Mouse (Mus musculus) heart, embryonic 14.5 days (tissue): ENCODE measurements around the gene Mfsd4a. TPM values are rescaled to one million over a fixed set of nuclear protein-coding genes. Genes with fewer than 3 reads are reported as not detected.

ENCODE experiments used
- ATAC-seq: fragments of 200-750 bp; cut with Nextera tagmentation; 2 replicates; pipeline ENCODE4 v1.8.0; 2017; ENCODE audit warnings: low read depth, moderate TSS enrichment; ENCODE audit not compliant: insufficient number of reproducible peaks, insufficient read depth, low FRiP score
- H3K27ac ChIP-seq, 2 experiments: fragments of 200-500 bp in 1 of 2; fragments of 300-500 bp in 1 of 2; sonication (generic) in 1 of 2; replicated peaks in 1 of 2; 2 replicates each; pipeline ENCODE4 v1.5.1; 2012 to 2014; ENCODE audit warnings: low read depth in 2 of 2, low read length in 2 of 2, control low read depth in 1 of 2, mild to moderate bottlenecking in 1 of 2, mixed read lengths in 1 of 2; ENCODE audit not compliant: control insufficient read depth in 1 of 2, insufficient read depth in 1 of 2
- H3K27me3 ChIP-seq: fragments of 300-500 bp; sonication (generic); 2 replicates; pipeline ENCODE4 v1.6.1; 2014; ENCODE audit warnings: mild to moderate bottlenecking, low read length, control low read depth; ENCODE audit not compliant: control insufficient read depth, insufficient read depth
- H3K36me3 ChIP-seq: fragments of 300-500 bp; sonication (generic); 2 replicates; pipeline ENCODE4 v1.6.1; 2014; ENCODE audit warnings: mild to moderate bottlenecking, control low read depth, low read length, mixed read lengths; ENCODE audit not compliant: control insufficient read depth, insufficient read depth
- H3K4me1 ChIP-seq, 2 experiments: fragments of 200-500 bp in 1 of 2; fragments of 300-500 bp in 1 of 2; sonication (generic) in 1 of 2; 2 replicates each; pipeline ENCODE4 v1.6.1; 2012 to 2014; ENCODE audit warnings: low read length in 2 of 2, control low read depth in 1 of 2, mixed read lengths in 1 of 2; ENCODE audit not compliant: control insufficient read depth in 2 of 2, insufficient read depth in 2 of 2
- H3K4me2 ChIP-seq: fragments of 300-500 bp; sonication (generic); 2 replicates; pipeline ENCODE4 v1.6.1; 2014; ENCODE audit warnings: mild to moderate bottlenecking, low read length
- H3K4me3 ChIP-seq, 2 experiments: fragments of 200-500 bp in 1 of 2; fragments of 300-500 bp in 1 of 2; sonication (generic) in 1 of 2; 2 replicates each; pipeline ENCODE4 v1.5.1; 2012 to 2014; ENCODE audit warnings: low read length in 2 of 2, mild to moderate bottlenecking in 2 of 2, control low read depth in 1 of 2, low read depth in 1 of 2, moderate library complexity in 1 of 2; ENCODE audit not compliant: control insufficient read depth in 1 of 2, insufficient read depth in 1 of 2
- H3K9ac ChIP-seq: fragments of 300-500 bp; sonication (generic); 2 replicates; pipeline ENCODE4 v1.6.1; 2014; ENCODE audit warnings: mild to moderate bottlenecking, low read length
- H3K9me3 ChIP-seq: fragments of 300-500 bp; sonication (generic); 2 replicates; pipeline ENCODE4 v1.6.1; 2016; ENCODE audit warnings: low read length, control low read depth; ENCODE audit not compliant: control insufficient read depth
- WGBS: fragments of 180-500 bp; shearing (Covaris S2); extraction: QIAGEN DNeasy Blood & Tissue Kit; methylation state at CpG from one replicate; pipeline ENCODE4 v1.1.7; 2014; 5-methylcytosine and 5-hydroxymethylcytosine counted together
- polyA plus RNA-seq: library from polyadenylated mRNA; unstranded; fragments of >200 nt; fragmentation: Nextera tagmentation; extraction: Ambion mirVana; gene quantifications from 2 replicates; pipeline ENCODE4 v1.2.1, GENCODE M21; 2014

The Mfsd4a gene
- polyA plus RNA-seq, 1 experiment from 2014 or later: 12.6 TPM

DNA sequence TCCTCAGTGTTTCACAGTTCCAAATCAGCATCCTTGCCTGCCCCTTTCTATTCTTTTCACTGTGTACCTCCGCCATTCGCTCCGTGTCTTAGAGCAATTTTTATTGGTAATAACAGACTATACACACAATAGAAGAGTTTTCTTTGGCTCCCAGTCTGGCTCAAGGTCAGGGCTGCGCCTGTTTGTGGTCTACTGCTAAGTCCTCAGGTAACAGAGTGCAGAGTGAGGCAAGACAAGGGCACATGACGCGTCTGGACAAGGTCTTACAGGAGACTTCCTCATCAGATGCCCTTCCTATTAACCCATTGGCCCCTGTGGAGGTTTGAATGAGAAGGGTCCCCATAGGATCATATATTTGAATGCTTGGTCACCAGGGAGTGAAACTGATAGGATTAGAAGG, 21.9 kb upstream of the Mfsd4a start:
- H3K4me1 ChIP-seq: no peaks in the 10 kb centered on the region
- H3K9me3 ChIP-seq: no peaks in the 10 kb centered on the region

DNA sequence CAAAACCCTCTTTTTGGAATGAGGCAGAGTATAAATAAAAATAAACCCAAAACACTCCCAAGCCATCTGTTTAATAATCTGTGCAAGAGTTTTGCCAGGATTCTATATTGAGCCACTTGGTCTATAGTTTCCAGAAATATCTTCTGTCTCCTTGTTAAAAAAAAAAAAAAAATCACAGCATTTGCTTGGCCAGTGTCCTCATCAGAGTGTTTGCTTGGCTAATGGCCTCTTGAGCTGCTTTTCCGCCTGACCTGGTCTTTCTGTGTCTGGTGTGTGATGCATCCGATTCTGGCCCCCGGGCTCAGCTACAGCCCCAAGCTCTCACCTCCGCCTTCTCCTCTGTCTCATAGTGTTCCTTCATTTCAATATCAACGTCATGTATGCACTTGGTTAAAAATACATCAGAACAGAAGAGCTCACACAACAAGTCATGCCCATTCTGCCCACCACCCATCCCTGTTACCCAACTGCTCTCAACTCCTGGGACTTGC, 20.4 kb upstream of the Mfsd4a start:
- Histone ChIP-seq H3K27me3 (no peaks in the 10 kb centered on the region), H3K9me3 (no peaks in the 10 kb centered on the region), H3K4me1 (no peaks in the 10 kb centered on the region), H3K27ac (no peak overlapping the region), H3K4me2 (no peak overlapping the region), H3K9ac (no peak overlapping the region), H3K36me3 (no peaks in the 10 kb centered on the region), H3K4me3 (no peak overlapping the region)
- WGBS: 69% methylated on average over 5 of the region's 5 CpGs
- no peak for ATAC-seq

More for the DNA sequence above, 21.9 kb upstream of the Mfsd4a start:
- Histone ChIP-seq H3K36me3 (no peaks in the 10 kb centered on the region), H3K4me2 (no peak overlapping the region), H3K27me3 (no peaks in the 10 kb centered on the region), H3K27ac (no peak overlapping the region), H3K9ac (no peak overlapping the region), H3K4me3 (no peak overlapping the region)
- 81% methylated on average over 6 of the region's 6 CpGs for WGBS
- no peak for ATAC-seq

DNA sequence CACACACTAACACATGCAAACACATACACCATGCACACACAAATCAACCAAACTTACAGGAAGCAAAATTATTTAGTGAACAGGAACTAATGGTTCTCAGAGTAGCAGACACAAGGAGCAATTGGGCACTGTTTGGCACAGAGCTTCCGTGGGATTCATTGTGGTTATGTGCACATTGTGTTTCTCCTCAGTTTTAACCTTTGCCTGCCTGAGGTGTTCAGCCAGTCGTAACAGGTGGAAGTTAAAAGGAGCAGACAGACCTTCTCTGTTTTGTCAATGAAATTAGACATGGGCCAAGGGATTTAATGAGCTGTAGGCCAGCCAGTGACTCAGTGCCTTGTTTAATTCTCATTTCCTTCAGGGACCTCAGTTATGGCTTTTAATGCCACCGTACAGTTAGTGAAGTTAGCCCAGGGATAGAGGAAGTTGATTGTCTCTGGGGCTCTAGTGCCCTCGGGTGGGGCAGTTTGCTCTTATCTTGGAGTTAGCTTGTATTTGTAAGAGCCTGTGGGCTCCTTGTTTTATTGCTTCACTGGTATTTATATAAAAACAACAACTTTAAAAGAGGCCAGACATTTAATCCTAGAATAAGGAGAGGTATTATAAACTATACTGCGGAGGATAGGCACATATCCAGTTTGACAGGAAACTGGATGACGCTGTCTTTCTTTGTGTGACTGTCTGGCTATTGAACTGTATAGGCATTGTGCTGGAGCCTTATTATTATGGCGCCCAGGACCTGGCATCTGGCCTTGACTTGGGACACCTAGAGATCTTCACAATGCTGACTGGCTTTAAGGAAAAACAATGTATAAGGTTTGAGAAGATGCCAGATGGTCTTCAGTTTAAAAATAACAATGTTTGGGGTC, 17.6 kb upstream of the Mfsd4a start:
- Histone ChIP-seq H3K27me3 (no peaks in the 10 kb centered on the region), H3K36me3 (no peaks in the 10 kb centered on the region), H3K9me3 (0 out of 2 replicates have a peak, but pooled peaks cover 5% of the 10 kb centered on the region), H3K27ac (no peak overlapping the region), H3K4me2 (no peak overlapping the region), H3K9ac (no peak overlapping the region), H3K4me3 (no peak overlapping the region), H3K4me1 (no peaks in the 10 kb centered on the region)
- WGBS: 63% methylated on average over 7 of the region's 7 CpGs
- ATAC-seq: no peak

DNA sequence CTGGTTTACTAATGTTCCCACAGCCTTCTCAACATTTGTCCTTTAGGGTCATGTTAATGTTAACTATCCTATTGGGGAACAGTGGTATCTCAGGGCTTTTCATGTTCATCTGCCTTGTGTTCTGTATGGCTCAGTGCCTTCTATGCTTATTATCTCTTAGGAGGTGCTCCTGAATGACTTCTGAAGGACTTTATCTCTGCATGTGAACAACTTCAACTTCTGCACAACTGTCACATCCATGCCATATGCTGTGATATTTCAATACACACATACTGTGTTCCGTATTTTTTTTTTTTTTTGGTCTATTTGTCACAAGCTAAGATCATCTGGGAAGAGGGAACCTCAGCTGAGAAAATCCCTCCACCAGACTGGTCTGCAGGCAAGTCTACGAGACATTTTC, 10.6 kb upstream of the Mfsd4a start:
- no peak for ATAC-seq
- Histone ChIP-seq H3K36me3 (no peaks in the 10 kb centered on the region), H3K9ac (no peak overlapping the region), H3K27me3 (no peaks in the 10 kb centered on the region), H3K4me2 (no peak overlapping the region), H3K27ac (no peak overlapping the region), H3K9me3 (0 out of 2 replicates have a peak, but pooled peaks cover 8% of the 10 kb centered on the region), H3K4me1 (no peaks in the 10 kb centered on the region), H3K4me3 (no peak overlapping the region)
- WGBS: 80% methylated on average over 2 of the region's 2 CpGs

DNA sequence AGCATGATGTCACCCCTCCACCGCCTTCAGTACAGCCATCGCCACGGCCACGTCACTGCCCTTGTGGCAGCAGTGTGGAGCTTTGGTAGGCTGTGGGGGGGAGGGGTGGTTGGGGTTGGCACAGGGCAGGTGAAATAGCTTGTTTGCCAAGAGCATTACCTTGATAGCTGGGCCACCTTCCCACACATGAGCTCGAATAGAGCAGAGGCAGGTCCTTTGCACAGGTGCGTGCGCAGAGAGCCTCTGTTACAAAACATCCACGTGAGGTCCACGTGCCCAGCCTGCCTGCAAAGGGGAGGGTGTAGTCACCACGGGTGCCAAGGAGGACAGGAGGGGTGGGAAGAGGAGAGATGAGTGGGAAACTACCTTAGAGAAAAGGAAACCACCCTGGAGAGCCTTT, 7.7 kb upstream of the Mfsd4a start:
- Histone ChIP-seq H3K27ac (no peak overlapping the region), H3K36me3 (no peaks in the 10 kb centered on the region), H3K4me1 (no peaks in the 10 kb centered on the region), H3K9me3 (0 out of 2 replicates have a peak, but pooled peaks cover 3% of the 10 kb centered on the region), H3K4me2 (no peak overlapping the region), H3K4me3 (no peak overlapping the region), H3K27me3 (no peaks in the 10 kb centered on the region), H3K9ac (no peak overlapping the region)
- 79% methylated on average over 10 of the region's 10 CpGs for WGBS
- ATAC-seq: no peak

DNA sequence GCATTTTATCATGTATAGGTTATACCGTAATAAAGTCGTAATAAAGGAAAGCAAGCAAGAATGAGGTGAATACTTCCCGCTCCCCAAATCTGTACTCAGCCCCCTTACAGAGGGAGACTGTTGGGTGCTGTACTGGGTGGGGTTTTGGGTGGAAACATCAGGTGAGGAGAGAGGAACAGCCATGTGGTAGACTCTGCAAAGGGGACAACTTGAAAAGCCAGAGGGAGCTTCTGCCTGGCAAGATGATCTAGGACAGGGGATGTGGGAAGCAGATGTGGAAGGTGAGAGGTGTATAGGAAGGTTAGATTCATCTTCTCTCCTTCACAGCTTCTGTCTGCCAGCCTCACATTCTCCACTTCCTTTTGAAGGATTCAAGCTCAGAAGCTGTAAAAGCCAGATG, 2.8 kb upstream of the Mfsd4a start:
- Histone ChIP-seq H3K4me2 (no peak overlapping the region), H3K27me3 (peaks cover 38% of the 10 kb centered on the region), H3K9me3 (no peaks in the 10 kb centered on the region), H3K9ac (no peak overlapping the region), H3K4me3 (no peak overlapping the region), H3K36me3 (no peaks in the 10 kb centered on the region), H3K27ac (no peak overlapping the region), H3K4me1 (peaks cover 4 to 5% of the 10 kb centered on the region in 2 experiments; a peak in 2 of 4 replicates)
- WGBS: 82% methylated on average over 3 of the region's 3 CpGs
- no peak for ATAC-seq

DNA sequence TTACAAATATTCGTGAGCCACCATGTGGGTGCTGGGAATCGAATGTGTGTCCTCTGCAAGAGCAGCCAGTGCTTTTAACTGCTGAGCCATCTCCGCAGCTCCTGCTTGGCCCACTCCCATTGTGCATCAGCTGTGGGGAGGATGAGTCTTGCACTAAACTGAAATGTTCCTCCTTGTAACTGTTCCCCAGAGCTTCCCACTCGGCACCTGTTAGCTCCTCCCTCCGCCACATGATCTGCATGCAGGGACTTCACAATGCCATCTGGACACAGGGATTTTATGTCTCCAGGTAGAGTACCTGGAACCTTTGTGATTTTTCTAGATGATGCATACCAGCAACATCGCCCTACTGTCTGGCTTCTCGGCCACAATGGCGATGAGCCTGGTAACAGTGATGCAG, 1.6 kb upstream of the Mfsd4a start:
- H3K4me2 ChIP-seq: no peak overlapping the region
- peaks cover 4 to 5% of the 10 kb centered on the region in 2 experiments; a peak in 2 of 4 replicates for H3K4me1 ChIP-seq
- peaks cover 47% of the 10 kb centered on the region for H3K27me3 ChIP-seq
- H3K9me3 ChIP-seq: no peaks in the 10 kb centered on the region
- no peak overlapping the region for H3K27ac ChIP-seq
- 88% methylated on average over 8 of the region's 8 CpGs for WGBS
- no peak for ATAC-seq
- no peak overlapping the region for H3K4me3 ChIP-seq
- no peak overlapping the region for H3K9ac ChIP-seq
- no peaks in the 10 kb centered on the region for H3K36me3 ChIP-seq
